Mouse (Mus musculus) hindbrain, embryonic 16.5 days (tissue): ENCODE measurements around the gene Kdm2b. TPM values are rescaled to one million over a fixed set of nuclear protein-coding genes. Genes with fewer than 3 reads are reported as not detected.

ENCODE experiments used
- ATAC-seq: fragments of 200-750 bp; cut with Nextera tagmentation; 2 replicates; pipeline ENCODE4 v1.8.0; 2017; ENCODE audit warnings: moderate TSS enrichment, moderate library complexity
- H3K27ac ChIP-seq: fragments of 300-500 bp; sonication (generic); 2 replicates; pipeline ENCODE4 v1.5.1; 2014; ENCODE audit warnings: low read depth, mild to moderate bottlenecking, control low read depth, low read length, moderate library complexity
- H3K27me3 ChIP-seq: fragments of 300-500 bp; sonication (generic); replicated peaks from 2 replicates; pipeline ENCODE4 v1.6.1; 2014; ENCODE audit warnings: low read length; ENCODE audit not compliant: control insufficient read depth, insufficient read depth
- H3K36me3 ChIP-seq: fragments of 300-500 bp; sonication (generic); 2 replicates; pipeline ENCODE4 v1.6.1; 2014; ENCODE audit warnings: mild to moderate bottlenecking, low read length, moderate library complexity, mixed read lengths; ENCODE audit not compliant: control insufficient read depth, insufficient read depth
- H3K4me1 ChIP-seq: fragments of 300-500 bp; sonication (generic); 2 replicates; pipeline ENCODE4 v1.6.1; 2014; ENCODE audit warnings: low read depth, low read length; ENCODE audit not compliant: control insufficient read depth, insufficient read depth
- H3K4me2 ChIP-seq: fragments of 300-500 bp; sonication (generic); 2 replicates; pipeline ENCODE4 v1.6.1; 2014; ENCODE audit warnings: mild to moderate bottlenecking, low read length, control low read depth, moderate library complexity
- H3K4me3 ChIP-seq: fragments of 300-500 bp; sonication (generic); 2 replicates; pipeline ENCODE4 v1.5.1; 2014; ENCODE audit warnings: mild to moderate bottlenecking, low read length, control low read depth, moderate library complexity
- H3K9ac ChIP-seq: fragments of 300-500 bp; sonication (generic); 2 replicates; pipeline ENCODE4 v1.6.1; 2014; ENCODE audit warnings: low read depth, mild to moderate bottlenecking, control low read depth, low read length, moderate library complexity
- H3K9me3 ChIP-seq: fragments of 300-500 bp; sonication (generic); 2 replicates; pipeline ENCODE4 v1.6.1; 2014; ENCODE audit warnings: mild to moderate bottlenecking, low read length, moderate library complexity; ENCODE audit not compliant: control insufficient read depth
- WGBS: fragments of 180-500 bp; shearing (Covaris S2); extraction: QIAGEN DNeasy Blood & Tissue Kit; methylation state at CpG from one replicate; pipeline ENCODE4 v1.1.7; 2014; 5-methylcytosine and 5-hydroxymethylcytosine counted together
- polyA plus RNA-seq: library from polyadenylated mRNA; unstranded; fragments of >200 nt; fragmentation: Nextera tagmentation; extraction: Ambion mirVana; gene quantifications from 2 replicates; pipeline ENCODE4 v1.2.1, GENCODE M21; 2015

Kdm2b gene
- polyA plus RNA-seq, 1 experiment from 2014 or later, result 88.8 TPM

DNA sequence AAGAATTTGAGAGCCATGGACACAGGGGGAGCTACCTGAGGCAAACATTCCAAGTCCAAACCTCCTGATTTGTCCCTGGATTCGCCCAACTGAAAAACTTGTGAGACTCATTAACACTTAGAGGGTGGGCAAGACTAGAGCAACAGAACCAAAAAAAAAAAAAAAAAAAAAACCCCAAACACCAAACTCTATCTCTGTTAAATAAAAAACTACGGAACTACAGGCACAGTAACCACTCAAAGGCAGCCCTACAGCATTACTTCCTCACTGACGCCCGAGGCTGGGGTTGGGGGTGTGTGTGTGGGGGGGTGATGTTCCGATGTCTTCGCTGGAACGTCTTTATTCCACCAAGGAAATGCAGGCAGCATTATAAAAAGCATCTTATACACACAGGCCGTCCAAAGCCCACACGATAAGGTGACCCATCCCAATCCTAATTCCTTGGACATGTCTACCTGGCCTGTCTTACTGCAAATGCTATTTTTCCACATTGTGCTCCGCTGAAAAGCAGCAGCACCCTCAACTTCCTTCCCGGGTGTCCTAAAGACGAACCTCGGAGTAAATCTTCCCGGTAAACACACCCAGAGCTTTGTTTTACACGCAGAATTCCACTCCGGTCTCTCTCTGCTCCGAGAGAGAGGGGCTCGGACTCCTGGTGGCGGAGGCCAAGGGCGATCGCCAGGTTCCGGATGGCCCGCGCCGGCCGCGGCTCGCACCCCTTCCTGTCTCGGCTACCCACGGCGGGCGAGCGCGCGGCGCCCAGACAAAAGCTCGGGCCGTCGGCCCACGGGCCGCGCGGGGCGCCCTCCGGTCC is 90.5 kb downstream of the Kdm2b start:
- Histone ChIP-seq H3K27ac (peak overlapping the region; percentile 93), H3K27me3 (no peaks in the 10 kb centered on the region), H3K4me1 (peaks cover 19% of the 10 kb centered on the region), H3K4me2 (peak overlapping the region; percentile 83), H3K9ac (peak overlapping the region; percentile 90), H3K36me3 (no peaks in the 10 kb centered on the region), H3K4me3 (peak overlapping the region; percentile 85), H3K9me3 (no peaks in the 10 kb centered on the region)
- no peak for ATAC-seq
- 4% methylated on average over 37 of the region's 45 CpGs for WGBS

DNA sequence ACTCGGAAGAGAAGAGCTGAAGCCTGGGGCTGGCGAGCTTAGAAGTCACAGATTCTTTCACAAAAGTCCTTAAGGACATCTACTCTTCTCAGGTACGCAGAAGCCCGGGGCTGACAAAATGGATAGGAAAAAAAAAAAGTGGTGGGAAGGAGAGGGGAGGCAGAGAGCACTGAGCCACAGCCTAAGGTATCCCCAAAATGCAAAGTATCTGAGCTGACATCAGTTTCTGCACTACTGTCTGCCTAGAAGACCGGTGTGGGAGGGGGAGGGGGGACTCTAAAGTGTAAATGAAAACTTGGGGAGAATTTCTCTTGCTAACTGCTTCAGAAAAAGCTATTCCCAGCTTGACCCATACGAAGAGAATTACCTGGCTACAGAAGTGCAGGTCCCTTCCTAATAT is 91.5 kb downstream of the Kdm2b start:
- 83% methylated on average over 6 of the region's 6 CpGs for WGBS
- no peak for ATAC-seq
- H3K27me3 ChIP-seq, result no peaks in the 10 kb centered on the region
- no peak overlapping the region for H3K27ac ChIP-seq
- peak overlapping the region; percentile 85; the same call in 1 of the 2 replicates for H3K4me3 ChIP-seq
- peaks cover 19% of the 10 kb centered on the region for H3K4me1 ChIP-seq
- H3K4me2 ChIP-seq, result peak overlapping the region; percentile 83
- H3K9me3 ChIP-seq, result no peaks in the 10 kb centered on the region
- no peaks in the 10 kb centered on the region for H3K36me3 ChIP-seq
- H3K9ac ChIP-seq, result no peak overlapping the region

DNA sequence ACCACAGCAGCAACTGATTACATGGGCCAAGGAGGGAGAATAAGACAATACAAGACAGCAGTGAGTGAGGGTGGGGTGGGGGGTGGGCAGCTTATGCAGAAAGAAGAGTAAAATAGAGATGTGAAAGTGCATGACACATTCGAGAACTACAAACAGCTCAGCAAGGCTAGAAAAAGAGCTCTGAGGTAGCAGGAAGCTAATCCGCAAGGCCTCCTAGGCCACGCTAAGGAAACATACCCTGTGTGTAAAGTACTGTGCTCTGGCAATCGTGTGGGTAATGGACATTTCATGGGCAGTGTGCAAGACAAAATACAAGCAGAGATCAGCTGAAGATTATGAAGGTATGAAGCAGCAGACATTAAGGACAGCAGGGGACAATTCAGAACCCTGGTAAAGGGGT is 94.8 kb downstream of the Kdm2b start:
- Histone ChIP-seq H3K4me2 (no peak overlapping the region), H3K36me3 (no peaks in the 10 kb centered on the region), H3K27me3 (no peaks in the 10 kb centered on the region), H3K9ac (0 out of 2 replicates have a peak overlapping the region, but pooled peaks have one; percentile 3), H3K4me3 (no peak overlapping the region), H3K4me1 (peaks cover 15% of the 10 kb centered on the region), H3K9me3 (no peaks in the 10 kb centered on the region), H3K27ac (no peak overlapping the region)
- no peak for ATAC-seq
- 81% methylated on average over 4 of the region's 4 CpGs for WGBS

- Histone ChIP-seq H3K27ac (no peak overlapping the region), H3K27me3 (no peaks in the 10 kb centered on the region)
These were observed 95.5 kb downstream of the Kdm2b start for GRCm38 (mm10) chr5:122894007-122894637.

DNA sequence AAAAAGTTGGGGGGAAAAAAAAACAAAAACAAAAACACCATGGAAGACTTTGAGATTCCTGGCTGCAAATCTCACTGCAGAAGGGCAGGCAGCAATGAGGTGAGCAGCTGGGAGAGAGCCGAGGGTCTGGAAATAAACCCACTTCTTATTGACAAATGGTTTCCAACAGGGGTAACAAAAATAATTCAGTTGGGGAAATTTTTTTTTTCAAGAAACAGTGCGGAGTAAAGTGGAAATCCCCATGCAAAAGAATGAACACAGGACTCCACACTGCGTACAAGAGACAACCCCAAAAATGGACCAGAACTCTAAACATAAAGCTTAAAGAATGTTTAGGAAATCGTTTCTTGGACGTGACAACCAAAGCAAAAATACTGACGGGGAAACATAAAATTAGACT is 96.4 kb downstream of the Kdm2b start:
- Histone ChIP-seq H3K36me3 (no peaks in the 10 kb centered on the region), H3K9me3 (no peaks in the 10 kb centered on the region), H3K9ac (no peak overlapping the region), H3K4me2 (no peak overlapping the region), H3K4me3 (no peak overlapping the region), H3K4me1 (peaks cover 7% of the 10 kb centered on the region), H3K27me3 (no peaks in the 10 kb centered on the region), H3K27ac (no peak overlapping the region)
- 97% methylated on average over 6 of the region's 6 CpGs for WGBS
- no peak for ATAC-seq

More at GRCm38 (mm10) chr5:122894007-122894637, 95.5 kb downstream of the Kdm2b start:
- Histone ChIP-seq H3K9ac (no peak overlapping the region), H3K4me2 (no peak overlapping the region), H3K4me1 (peaks cover 15% of the 10 kb centered on the region), H3K36me3 (no peaks in the 10 kb centered on the region), H3K9me3 (no peaks in the 10 kb centered on the region), H3K4me3 (no peak overlapping the region)
- 93% methylated on average over 5 of the region's 5 CpGs for WGBS
- no peak for ATAC-seq

GRCm38 (mm10) chr5:122890396-122890795 is 99.2 kb downstream of the Kdm2b start:
- no peaks in the 10 kb centered on the region for H3K9me3 ChIP-seq
- H3K36me3 ChIP-seq, result no peaks in the 10 kb centered on the region
- no peak overlapping the region for H3K27ac ChIP-seq
- 67% methylated on average over 2 of the region's 2 CpGs for WGBS
- H3K4me1 ChIP-seq, result peaks cover 2% of the 10 kb centered on the region
- no peaks in the 10 kb centered on the region for H3K27me3 ChIP-seq
- no peak overlapping the region for H3K4me3 ChIP-seq
- ATAC-seq, result no peak
- H3K9ac ChIP-seq, result no peak overlapping the region
- no peak overlapping the region for H3K4me2 ChIP-seq

GRCm38 (mm10) chr5:122888612-122889214 is 100.9 kb downstream of the Kdm2b start:
- peaks cover 2% of the 10 kb centered on the region for H3K4me1 ChIP-seq
- no peaks in the 10 kb centered on the region for H3K27me3 ChIP-seq
- WGBS, result 88% methylated on average over 16 of the region's 16 CpGs
- H3K27ac ChIP-seq, result no peak overlapping the region
- H3K4me3 ChIP-seq, result no peak overlapping the region
- no peak overlapping the region for H3K4me2 ChIP-seq
- no peaks in the 10 kb centered on the region for H3K9me3 ChIP-seq
- H3K9ac ChIP-seq, result no peak overlapping the region
- no peak for ATAC-seq
- no peaks in the 10 kb centered on the region for H3K36me3 ChIP-seq

DNA sequence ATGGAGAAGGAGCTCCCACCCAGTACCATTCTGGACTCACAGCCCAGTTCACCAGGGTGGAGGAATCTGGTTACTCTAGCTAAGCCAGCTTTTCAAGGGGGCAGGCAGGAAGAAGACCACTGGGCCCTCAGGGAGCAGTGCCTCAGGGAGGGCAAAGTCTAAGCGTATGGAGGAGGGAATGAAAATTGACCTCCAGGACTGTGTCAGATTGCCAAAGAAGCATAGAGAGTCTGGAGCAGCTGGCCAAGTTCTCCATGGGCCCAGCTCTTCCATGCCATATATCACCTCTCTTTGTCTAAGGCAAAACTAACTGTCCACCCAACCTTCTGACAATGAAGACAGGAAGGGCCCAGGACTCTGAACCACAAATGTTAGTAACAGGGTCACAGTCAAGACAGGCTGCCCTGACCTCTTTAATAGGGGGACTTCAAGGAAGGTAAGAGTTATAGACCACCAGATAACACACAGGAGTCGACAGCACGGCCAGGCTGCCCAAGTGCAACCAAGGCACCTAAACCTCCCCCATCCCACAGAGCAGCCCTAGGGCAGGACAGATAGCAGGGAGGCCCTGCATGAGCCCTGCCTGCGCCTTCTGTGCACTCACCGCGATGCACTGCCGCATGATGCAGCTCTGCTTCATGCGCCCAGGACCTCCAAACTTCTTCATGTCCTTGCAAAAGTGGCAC is 101.6 kb downstream of the Kdm2b start:
- Histone ChIP-seq H3K9me3 (no peaks in the 10 kb centered on the region), H3K27me3 (no peaks in the 10 kb centered on the region), H3K4me1 (peaks cover 2% of the 10 kb centered on the region), H3K4me2 (no peak overlapping the region), H3K4me3 (no peak overlapping the region), H3K36me3 (no peaks in the 10 kb centered on the region), H3K27ac (no peak overlapping the region), H3K9ac (no peak overlapping the region)
- ATAC-seq, result no peak
- 82% methylated on average over 8 of the region's 8 CpGs for WGBS

DNA sequence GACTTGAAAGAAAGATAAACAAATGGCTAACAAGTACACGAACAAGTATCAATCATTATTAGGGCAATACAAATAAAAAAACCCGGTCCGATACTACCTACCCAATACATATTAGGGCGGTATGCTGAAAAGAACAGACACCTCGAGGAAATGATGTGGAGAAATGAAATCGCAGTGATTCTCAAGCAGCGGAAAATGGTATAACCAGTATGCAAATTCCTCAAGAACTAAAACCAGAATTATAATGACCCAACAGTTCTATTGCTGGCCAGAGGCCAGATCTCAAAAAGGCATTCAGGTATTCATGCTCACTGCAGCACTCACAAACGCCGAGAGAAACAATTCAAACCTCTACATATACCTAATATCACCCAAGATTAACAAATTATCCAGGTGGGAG is 102.6 kb downstream of the Kdm2b start:
- H3K27me3 ChIP-seq, result no peaks in the 10 kb centered on the region
- no peaks in the 10 kb centered on the region for H3K36me3 ChIP-seq
- H3K27ac ChIP-seq, result no peak overlapping the region
- H3K4me3 ChIP-seq, result no peak overlapping the region
- ATAC-seq, result no peak
- peaks cover 2% of the 10 kb centered on the region for H3K4me1 ChIP-seq
- no peak overlapping the region for H3K4me2 ChIP-seq
- WGBS, result 84% methylated on average over 9 of the region's 9 CpGs
- H3K9me3 ChIP-seq, result no peaks in the 10 kb centered on the region
- H3K9ac ChIP-seq, result no peak overlapping the region
